Mouse (Mus musculus): ENCODE data around the gene B3gat3. TPM values are rescaled to one million over a fixed set of nuclear protein-coding genes. Genes with fewer than 3 reads are reported as not detected.
"Not testable (repeated sequence)": the region's sequence is repeated elsewhere in the genome, so short reads cannot be mapped to it uniquely, and the experiment has no call there.

B3gat3 gene
- 20.2 and 22.3 TPM in 2 replicates for polyA plus RNA-seq (2015; fragmentation: Nextera tagmentation; extraction: Ambion mirVana)

- Histone ChIP-seq H3K9ac (replicated peaks) (peak within 1 kb of the TSS; percentile 75), H3K4me3 (ENCODE audit: low read depth, low read length) (peak within 1 kb of the TSS; percentile 79), H3K4me2 (ENCODE audit: low read depth, low read length) (peak within 1 kb of the TSS; percentile 94), H3K27ac (ENCODE audit: low read depth) (peak within 1 kb of the TSS; percentile 90), H3K27me3 (ENCODE audit: insufficient read depth, low read length) (no peaks in the 10 kb centered on the region), H3K4me1 (ENCODE audit: insufficient read depth) (peaks cover 13% of the 10 kb centered on the region), H3K36me3 (replicated peaks; ENCODE audit: insufficient read depth, low read length) (peaks cover 21% of the 10 kb centered on the region), H3K9me3 (ENCODE audit: low read length) (no peaks in the 10 kb centered on the region)
- WGBS (ENCODE audit: insufficient replicate concordance), result under 1% methylated on average over 48 of the region's 50 CpGs
- peak; percentile 95 for DNase-seq
- TF ChIP-seq EP300 (IDR thresholded peaks at IDR 0.05; ENCODE audit: low read depth) (0 out of 2 replicates have a peak, but pooled peaks have one; percentile 29), CTCF (IDR thresholded peaks at IDR 0.05; ENCODE audit: low read depth) (no peak)
- ATAC-seq, result peak; percentile 95
Observed at GRCm38 (mm10) chr19:8920073-8920736, at the start of gene B3gat3. TSS of gene B3gat3 (plus strand) at chr19:8920374.

GRCm38 (mm10) chr19:8870381-8870780, 49.8 kb upstream of the B3gat3 start:
- Histone ChIP-seq H3K27ac (ENCODE audit: low read depth) (peak overlapping the region; percentile 86), H3K4me2 (ENCODE audit: low read depth, low read length) (peak overlapping the region; percentile 77), H3K4me3 (ENCODE audit: low read depth, low read length) (peak overlapping the region; percentile 96), H3K4me1 (ENCODE audit: insufficient read depth) (peaks cover 11% of the 10 kb centered on the region; the same call in 1 of the 2 replicates), H3K36me3 (replicated peaks; ENCODE audit: insufficient read depth, low read length) (peaks cover 18% of the 10 kb centered on the region), H3K9ac (replicated peaks) (peak overlapping the region; percentile 98)
- 56% methylated on average over 3 of the region's 3 CpGs for WGBS (ENCODE audit: insufficient replicate concordance)
- not testable (repeated sequence) for ATAC-seq; H3K9me3 ChIP-seq (ENCODE audit: low read length); H3K27me3 ChIP-seq (ENCODE audit: insufficient read depth, low read length); DNase-seq

- Histone ChIP-seq H3K4me1 (ENCODE audit: insufficient read depth) (peaks cover 11% of the 10 kb centered on the region; the same call in 1 of the 2 replicates), H3K36me3 (replicated peaks; ENCODE audit: insufficient read depth, low read length) (peaks cover 22% of the 10 kb centered on the region), H3K27me3 (ENCODE audit: insufficient read depth, low read length) (no peaks in the 10 kb centered on the region), H3K4me2 (ENCODE audit: low read depth, low read length) (peak overlapping the region; percentile 77), H3K9me3 (ENCODE audit: low read length) (no peaks in the 10 kb centered on the region), H3K27ac (ENCODE audit: low read depth) (peak overlapping the region; percentile 74), H3K4me3 (ENCODE audit: low read depth, low read length) (peak overlapping the region; percentile 96), H3K9ac (replicated peaks) (peak overlapping the region; percentile 98)
- peak; percentile 17 for DNase-seq
- TF ChIP-seq EP300 (IDR thresholded peaks at IDR 0.05; ENCODE audit: low read depth) (no peak), CTCF (IDR thresholded peaks at IDR 0.05; ENCODE audit: low read depth) (no peak)
- ATAC-seq, result 0 out of 2 replicates have a peak, but pooled peaks have one; percentile 9
- 25% methylated on average over 9 of the region's 9 CpGs for WGBS (ENCODE audit: insufficient replicate concordance)
Observed at GRCm38 (mm10) chr19:8870838-8871237, 49.3 kb upstream of the B3gat3 start.

GRCm38 (mm10) chr19:8871267-8872186, 48.6 kb upstream of the B3gat3 start, which contains the start of gene Ubxn1:
TSS of gene Ubxn1 (plus strand) at chr19:8871496.
- Histone ChIP-seq H3K9me3 (ENCODE audit: low read length) (no peaks in the 10 kb centered on the region), H3K4me3 (ENCODE audit: low read depth, low read length) (peak within 1 kb of the TSS; percentile 96), H3K4me1 (ENCODE audit: insufficient read depth) (peaks cover 11% of the 10 kb centered on the region; the same call in 1 of the 2 replicates), H3K27ac (ENCODE audit: low read depth) (peak within 1 kb of the TSS; percentile 94), H3K27me3 (ENCODE audit: insufficient read depth, low read length) (no peaks in the 10 kb centered on the region), H3K36me3 (replicated peaks; ENCODE audit: insufficient read depth, low read length) (peaks cover 29% of the 10 kb centered on the region), H3K9ac (replicated peaks) (peak within 1 kb of the TSS; percentile 98), H3K4me2 (ENCODE audit: low read depth, low read length) (peak within 1 kb of the TSS; percentile 77)
- TF ChIP-seq CTCF (IDR thresholded peaks at IDR 0.05; ENCODE audit: low read depth) (0 out of 2 replicates have a peak, but pooled peaks have one; percentile 2), EP300 (IDR thresholded peaks at IDR 0.05; ENCODE audit: low read depth) (peak; percentile 82)
- under 1% methylated on average over 59 of the region's 59 CpGs for WGBS (ENCODE audit: insufficient replicate concordance)
- ATAC-seq (peak; percentile 97), DNase-seq (peak; percentile 97)

- 60% methylated on average over 10 of the region's 10 CpGs for WGBS (ENCODE audit: insufficient replicate concordance)
Observed at GRCm38 (mm10) chr19:8872266-8872840, 47.8 kb upstream of the B3gat3 start.

More at GRCm38 (mm10) chr19:8872266-8872840, 47.8 kb upstream of the B3gat3 start:
- Histone ChIP-seq H3K4me2 (ENCODE audit: low read depth, low read length) (peak overlapping the region; percentile 77), H3K27me3 (ENCODE audit: insufficient read depth, low read length) (no peaks in the 10 kb centered on the region), H3K9me3 (ENCODE audit: low read length) (no peaks in the 10 kb centered on the region), H3K36me3 (replicated peaks; ENCODE audit: insufficient read depth, low read length) (peaks cover 34% of the 10 kb centered on the region), H3K9ac (replicated peaks) (peak overlapping the region; percentile 98), H3K27ac (ENCODE audit: low read depth) (peak overlapping the region; percentile 94), H3K4me3 (ENCODE audit: low read depth, low read length) (peak overlapping the region; percentile 96), H3K4me1 (ENCODE audit: insufficient read depth) (peaks cover 11% of the 10 kb centered on the region; the same call in 1 of the 2 replicates)
- DNase-seq (peak; percentile 33), ATAC-seq (no peak)
- TF ChIP-seq CTCF (IDR thresholded peaks at IDR 0.05; ENCODE audit: low read depth), result no peak

Measured in liver, postnatal 0 days (tissue).